9 mouse cellular contexts compared by ENCODE assay signal in the genomic region with DNA sequence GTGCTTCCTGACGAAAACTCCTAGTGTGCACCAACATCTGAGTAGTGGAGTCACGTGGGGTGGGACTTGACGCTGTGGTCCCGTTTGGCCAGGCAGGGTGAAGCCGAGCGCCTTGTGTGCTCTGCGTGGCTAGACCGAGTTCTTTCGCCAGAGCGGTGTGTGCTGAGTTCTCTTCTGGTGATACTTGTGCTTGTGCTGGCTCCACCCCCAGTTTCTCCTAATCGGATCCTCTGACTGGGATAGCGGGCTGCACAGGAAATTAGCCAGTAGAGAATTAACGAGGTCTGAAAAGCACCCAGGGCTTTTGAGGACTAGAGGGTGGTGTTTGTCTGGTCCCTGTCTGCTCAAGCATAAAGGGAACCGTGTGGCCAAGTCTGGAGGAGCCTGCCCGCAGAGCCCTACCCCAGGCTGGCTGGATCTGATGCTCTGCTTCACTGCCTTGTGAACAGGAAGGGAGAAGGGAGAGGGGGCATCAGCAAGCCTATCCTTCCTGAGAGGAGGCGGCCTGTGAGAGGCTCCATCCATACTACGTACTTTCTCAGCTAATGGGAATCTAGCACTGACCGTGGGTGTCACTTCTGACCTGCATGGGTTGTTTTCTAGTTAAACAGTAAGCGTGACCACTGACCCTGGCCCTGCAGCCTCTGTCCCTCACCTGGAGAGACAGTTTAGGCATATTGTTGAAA. TPM values are rescaled to one million over a fixed set of nuclear protein-coding genes. Genes with fewer than 3 reads are reported as not detected.
DNase-seq lines count a peak whose midpoint lies in the region; ATAC-seq and TF ChIP-seq lines count a peak whose summit lies in the region.
"Had no signal": no experiment of that assay in that cellular context is flagged by ENCODE, and none has a peak within 500 bp of the region (broad histone marks: within the 10 kb centered on the region; RNA-seq: fewer than 3 reads in every experiment).

No protein-coding gene starts in this region.

- H3K36me3 ChIP-seq in intestine, embryonic 14.5 days (ENCODE audit: control insufficient read depth, insufficient read depth, low read length): no peaks in the 10 kb centered on the region
- H3K36me3 ChIP-seq in intestine, postnatal 0 days (ENCODE audit: control insufficient read depth, insufficient read depth): peaks cover 14% of the 10 kb centered on the region; the same call in 1 of the 2 replicates
- no peaks in the 10 kb centered on the region for H3K36me3 ChIP-seq in forebrain, embryonic 16.5 days (ENCODE audit: control insufficient read depth, insufficient read depth)

- H3K9me3 ChIP-seq in intestine, embryonic 14.5 days (ENCODE audit: control insufficient read depth, low read length): no peaks in the 10 kb centered on the region
- H3K9me3 ChIP-seq in intestine, postnatal 0 days (ENCODE audit: control insufficient read depth): no peaks in the 10 kb centered on the region
- H3K9me3 ChIP-seq in forebrain, embryonic 16.5 days (ENCODE audit: control insufficient read depth, low read length): no peaks in the 10 kb centered on the region

- peaks cover 3% of the 10 kb centered on the region; the same call in 1 of the 2 replicates for H3K4me1 ChIP-seq in intestine, embryonic 14.5 days (replicated peaks; ENCODE audit: control insufficient read depth, insufficient read depth, low read length)
- 0 out of 2 replicates have a peak, but pooled peaks cover 3% of the 10 kb centered on the region for H3K4me1 ChIP-seq in intestine, postnatal 0 days (replicated peaks; ENCODE audit: control insufficient read depth, insufficient read depth, low read length)
- peaks cover 7% of the 10 kb centered on the region for H3K4me1 ChIP-seq in forebrain, embryonic 16.5 days (replicated peaks; ENCODE audit: control insufficient read depth, insufficient read depth, low read length)

- H3K9ac ChIP-seq in intestine, embryonic 14.5 days (ENCODE audit: low read length): no peak overlapping the region
- H3K9ac ChIP-seq in intestine, postnatal 0 days (ENCODE audit: low read depth, low read length): no peak overlapping the region
- no peak overlapping the region for H3K9ac ChIP-seq in forebrain, embryonic 16.5 days (replicated peaks; ENCODE audit: low read depth, low read length)

- H3K4me3 ChIP-seq in intestine, embryonic 14.5 days (ENCODE audit: low read depth, low read length): no peak overlapping the region
- H3K4me3 ChIP-seq in intestine, postnatal 0 days (ENCODE audit: low read depth, low read length): no peak overlapping the region
- H3K4me3 ChIP-seq in forebrain, embryonic 16.5 days (replicated peaks; ENCODE audit: low read length): no peak overlapping the region

- no peak for DNase-seq in intestine, embryonic 14.5 days (ENCODE audit: low spot score)
- peak; percentile 86 for DNase-seq in kidney, postnatal 14 days
- peak; percentile 76 for DNase-seq in retina, postnatal 1 day
- DNase-seq in ovary, adult 18-20 months (ENCODE audit: low spot score): no peak
- no peak for DNase-seq in adrenal gland, adult 2 months
- DNase-seq: cerebellum, postnatal 36 days had no signal

- H3K4me2 ChIP-seq in intestine, embryonic 14.5 days (ENCODE audit: low read length): peak overlapping the region; percentile 15; the same call in 1 of the 2 replicates
- H3K4me2 ChIP-seq in intestine, postnatal 0 days (replicated peaks; ENCODE audit: low read depth): no peak overlapping the region
- peak overlapping the region; percentile 35 for H3K4me2 ChIP-seq in forebrain, embryonic 16.5 days (ENCODE audit: low read length)

- WGBS in intestine, embryonic 14.5 days: 45% methylated on average over 19 of the region's 19 CpGs
- 49% methylated on average over 19 of the region's 19 CpGs for WGBS in intestine, postnatal 0 days
- 22% methylated on average over 19 of the region's 19 CpGs for WGBS in forebrain, embryonic 16.5 days

- no peak overlapping the region for H3K27ac ChIP-seq in intestine, embryonic 14.5 days (ENCODE audit: low read depth)
- H3K27ac ChIP-seq in intestine, postnatal 0 days (ENCODE audit: low read depth, low read length): no peak overlapping the region
- H3K27ac ChIP-seq in forebrain, embryonic 16.5 days (ENCODE audit: low read length): no peak overlapping the region

- no peak for ATAC-seq in intestine, embryonic 14.5 days (replicated peaks; ENCODE audit: low FRiP score, low TSS enrichment, low read depth)
- no peak for ATAC-seq in intestine, postnatal 0 days
- ATAC-seq in forebrain, embryonic 16.5 days: peak; percentile 52
- no peak for ATAC-seq in monocyte, adult 5-6 weeks (replicated peaks; ENCODE audit: insufficient number of reproducible peaks, low FRiP score, low TSS enrichment, poor library complexity, severe bottlenecking)

- TF ChIP-seq CTCF in intestine, postnatal 0 days (IDR thresholded peaks at IDR 0.05; ENCODE audit: low read depth): no peak

- no peaks in the 10 kb centered on the region for H3K27me3 ChIP-seq in intestine, embryonic 14.5 days (replicated peaks; ENCODE audit: control insufficient read depth, insufficient read depth, low read length)
- H3K27me3 ChIP-seq in intestine, postnatal 0 days (replicated peaks; ENCODE audit: control insufficient read depth, insufficient read depth, low read length): no peaks in the 10 kb centered on the region
- H3K27me3 ChIP-seq in forebrain, embryonic 16.5 days (replicated peaks; ENCODE audit: control insufficient read depth, insufficient read depth, low read length): no peaks in the 10 kb centered on the region

RNA-seq across cellular contexts. Expression of gene Acsl1, which starts 28.7 kb away (rescaled TPM):
- 24.8 and 25.2 TPM in 2 replicates for polyA plus RNA-seq in intestine, embryonic 14.5 days (2014; fragmentation: Nextera tagmentation; extraction: Ambion mirVana)
- polyA plus RNA-seq in intestine, postnatal 0 days (2015; fragmentation: Nextera tagmentation; extraction: Ambion mirVana): 54.0 and 59.1 TPM in 2 replicates
- 11.4 and 13.1 TPM in 2 replicates for polyA plus RNA-seq in forebrain, embryonic 16.5 days (2015; fragmentation: Nextera tagmentation; extraction: Ambion mirVana)
- 100 to 1,000 TPM; 620 to 836 TPM for total RNA-seq in adrenal gland, adult 2 months (2021)
- polyA plus RNA-seq in adrenal gland, adult 2 months (2012; rRNA removed): 85.5 and 136 TPM in 2 replicates
- 48.7 to 59.9 TPM (median 49.7 TPM) in 3 replicates for total RNA-seq in monocyte, adult 5-6 weeks (2017)

RNA-seq across cellular contexts. Expression of gene Cenpu, which starts 52.3 kb away (rescaled TPM):
- 19.8 and 20.0 TPM in 2 replicates for polyA plus RNA-seq in intestine, embryonic 14.5 days (2014; fragmentation: Nextera tagmentation; extraction: Ambion mirVana)
- 7.6 and 8.9 TPM in 2 replicates for polyA plus RNA-seq in intestine, postnatal 0 days (2015; fragmentation: Nextera tagmentation; extraction: Ambion mirVana)
- polyA plus RNA-seq in forebrain, embryonic 16.5 days (2015; fragmentation: Nextera tagmentation; extraction: Ambion mirVana): 8.8 and 15.1 TPM in 2 replicates
- total RNA-seq in adrenal gland, adult 2 months (2021): 1 to 10 TPM; 1.1 to 1.9 TPM
- 0.51 and 1.4 TPM in 2 replicates for polyA plus RNA-seq in adrenal gland, adult 2 months (2012; rRNA removed)
- 1.4 to 12.8 TPM (median 5.1 TPM) in 3 replicates for total RNA-seq in monocyte, adult 5-6 weeks (2017)

Comparison
In these comparisons a context has a peak if more than half of its experiments do, and no peak if none do; other contexts are left out.
1. DNase-seq: peak in kidney, postnatal 14 days (single experiment) and retina, postnatal 1 day (single experiment); none in intestine, embryonic 14.5 days (single experiment), ovary, adult 18-20 months (single experiment) and adrenal gland, adult 2 months (single experiment).